Mouse (Mus musculus) intestine, embryonic 14.5 days (tissue): ENCODE data around the gene Olfr304. TPM values are rescaled to one million over a fixed set of nuclear protein-coding genes. Genes with fewer than 3 reads are reported as not detected.

ENCODE experiments used
- polyA plus RNA-seq: library from polyadenylated mRNA; unstranded; fragments of >200 nt; fragmentation: Nextera tagmentation; extraction: Ambion mirVana; gene quantifications from 2 replicates; pipeline ENCODE4 v1.2.1, GENCODE M21; 2014

Gene Olfr304
- polyA plus RNA-seq, 1 experiment from 2014 or later: not detected

Other genes starting within 250 kb of the Olfr304 start
- not detected in 2 replicates for gene Vmn2r75, start 214.9 kb downstream of the Olfr304 start, polyA plus RNA-seq
- gene Vmn2r76, start 140.3 kb downstream of the Olfr304 start, polyA plus RNA-seq: not detected in 2 replicates
- gene Olfr310, start 109.5 kb downstream of the Olfr304 start, polyA plus RNA-seq: not detected in 2 replicates
- not detected in 2 replicates for gene Olfr309, start 73.0 kb downstream of the Olfr304 start, polyA plus RNA-seq
- gene Olfr308, start 61.0 kb downstream of the Olfr304 start, polyA plus RNA-seq: not detected in 2 replicates
- not detected in 2 replicates for gene Olfr307, start 49.1 kb downstream of the Olfr304 start, polyA plus RNA-seq
- not detected in 2 replicates for gene Olfr305, start 19.7 kb downstream of the Olfr304 start, polyA plus RNA-seq
- not detected in 2 replicates for gene Olfr303, start 11.1 kb upstream of the Olfr304 start, polyA plus RNA-seq
- not detected in 2 replicates for gene Olfr301, start 17.2 kb upstream of the Olfr304 start, polyA plus RNA-seq
- gene Olfr299, start 73.3 kb upstream of the Olfr304 start, polyA plus RNA-seq: not detected in 2 replicates
- gene Olfr298, start 105.8 kb upstream of the Olfr304 start, polyA plus RNA-seq: not detected in 2 replicates
- gene Olfr297, start 133.3 kb upstream of the Olfr304 start, polyA plus RNA-seq: not detected in 2 replicates
- not detected in 2 replicates for gene Olfr295, start 197.2 kb upstream of the Olfr304 start, polyA plus RNA-seq
- not detected in 2 replicates for gene Olfr294, start 230.0 kb upstream of the Olfr304 start, polyA plus RNA-seq